Mouse (Mus musculus): ENCODE measurements at regions not wholly inside any gene's neighbourhood (a gene's known extent, or its start where the extent isn't known, plus 50 kb on each side); places are given as distances from the start of the nearest gene placed in this dataset.

DNA sequence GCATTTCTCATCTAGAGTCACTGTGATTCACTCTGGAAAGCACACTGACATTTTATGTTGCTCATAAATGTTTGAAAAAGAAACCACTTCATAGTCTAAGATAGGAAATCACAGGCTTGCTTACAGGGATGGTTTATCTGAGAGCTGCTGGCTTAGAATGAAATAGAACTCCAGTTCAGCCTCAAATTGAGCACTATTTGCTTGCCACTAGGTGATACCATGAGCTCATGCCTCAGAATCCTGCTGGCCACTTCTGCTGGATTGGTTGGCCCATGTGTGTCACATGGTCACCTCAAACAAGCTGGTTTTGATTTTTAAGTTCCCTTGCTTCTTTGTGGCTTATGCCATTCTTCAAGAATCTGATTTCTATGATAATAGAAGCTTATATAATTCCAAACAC lies 104.8 kb upstream of the Wdr3 start:
- TF ChIP-seq POLR2A (IDR thresholded peaks at IDR 0.05; ENCODE audit: insufficient read length, low read depth): no peak
- no peak for TF ChIP-seq E2F4 (IDR thresholded peaks at IDR 0.05; ENCODE audit: insufficient read depth)
- no peak for TF ChIP-seq MAX (IDR thresholded peaks at IDR 0.05; ENCODE audit: low read depth)
- TF ChIP-seq CEBPB (IDR thresholded peaks at IDR 0.05; ENCODE audit: insufficient read depth, poor library complexity, severe bottlenecking): no peak
- no peak for TF ChIP-seq USF1 (IDR thresholded peaks at IDR 0.05; ENCODE audit: low read depth)
- TF ChIP-seq TCF12 (IDR thresholded peaks at IDR 0.05; ENCODE audit: insufficient read depth, poor library complexity, severe bottlenecking): no peak
- TF ChIP-seq POLR2AphosphoS2 (IDR thresholded peaks at IDR 0.05; ENCODE audit: insufficient read length, low read depth): no peak
- no peak for TF ChIP-seq MYOG (IDR thresholded peaks at IDR 0.05; ENCODE audit: control insufficient read depth in 1 of 3, insufficient read depth in 1 of 3, insufficient read length in 2 of 3, low read depth in 2 of 3)
- TF ChIP-seq REST (IDR thresholded peaks at IDR 0.05; ENCODE audit: insufficient read depth, insufficient read length): no peak
- TF ChIP-seq MYOD1 (IDR thresholded peaks at IDR 0.05; ENCODE audit: control insufficient read depth in 1 of 3, insufficient read length in 2 of 3, low read depth in 2 of 3): no peak
- TF ChIP-seq TCF3 (IDR thresholded peaks at IDR 0.05; ENCODE audit: insufficient read length, low read depth): no peak
- no peak for TF ChIP-seq SRF (IDR thresholded peaks at IDR 0.05; ENCODE audit: control insufficient read depth, insufficient read length, low read depth)

All from myocyte (in vitro differentiated cells).